Mouse (Mus musculus) embryo, embryonic 11.5 days (tissue): ENCODE measurements around the gene Tspan8.
"Not testable (repeated sequence)": the region's sequence is repeated elsewhere in the genome, so short reads cannot be mapped to it uniquely, and the experiment has no call there.

Source experiments
- DNase-seq: peaks from one replicate; pipeline ENCODE4 v3.0.0-alpha.2; 2012; ENCODE audit warnings: low read depth, low spot score

Gene Tspan8

DNA sequence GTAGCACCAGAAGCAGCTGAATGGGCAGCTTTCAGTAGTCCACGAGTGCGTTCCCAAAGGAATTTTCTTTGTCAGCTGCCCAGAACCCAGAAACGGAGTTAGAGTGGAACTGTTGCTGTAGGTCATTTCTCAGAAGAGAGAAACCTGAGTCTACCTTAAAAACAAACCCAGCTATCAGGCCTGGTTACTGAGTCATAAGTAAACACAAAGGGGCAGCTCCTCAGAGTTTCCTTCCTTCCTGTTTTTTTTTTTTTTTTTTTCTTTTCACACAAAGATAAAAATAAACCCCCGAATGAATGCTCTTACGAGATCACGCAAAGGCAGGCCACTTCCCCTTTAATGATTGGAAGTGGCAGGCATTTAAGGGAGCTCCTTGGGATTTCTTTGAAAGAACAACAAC, at the start of gene Tspan8:
Gene Tspan8 (plus strand): TSS at position 322 of the 400 bp plus-strand sequence.
- no peak for DNase-seq

DNA sequence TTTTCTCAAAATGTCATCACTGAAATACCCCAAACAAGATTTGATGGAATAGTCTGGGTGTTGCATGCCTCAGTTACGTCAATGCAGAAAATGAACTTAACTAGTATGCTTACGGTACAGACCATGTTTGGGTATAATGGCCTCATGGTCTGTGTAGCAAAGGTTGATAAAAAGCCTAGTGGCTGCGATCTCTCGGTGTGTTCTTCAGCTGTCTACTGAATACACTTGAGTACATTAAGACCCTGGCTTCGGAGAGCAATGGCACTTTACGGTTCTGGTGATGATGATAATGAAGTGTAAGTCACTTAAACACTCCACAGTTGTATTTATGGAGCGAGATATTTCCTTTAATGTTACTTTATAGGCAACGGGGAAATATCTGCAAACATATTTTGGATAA, 46.6 kb upstream of the Tspan8 start:
- no peak for DNase-seq

DNA sequence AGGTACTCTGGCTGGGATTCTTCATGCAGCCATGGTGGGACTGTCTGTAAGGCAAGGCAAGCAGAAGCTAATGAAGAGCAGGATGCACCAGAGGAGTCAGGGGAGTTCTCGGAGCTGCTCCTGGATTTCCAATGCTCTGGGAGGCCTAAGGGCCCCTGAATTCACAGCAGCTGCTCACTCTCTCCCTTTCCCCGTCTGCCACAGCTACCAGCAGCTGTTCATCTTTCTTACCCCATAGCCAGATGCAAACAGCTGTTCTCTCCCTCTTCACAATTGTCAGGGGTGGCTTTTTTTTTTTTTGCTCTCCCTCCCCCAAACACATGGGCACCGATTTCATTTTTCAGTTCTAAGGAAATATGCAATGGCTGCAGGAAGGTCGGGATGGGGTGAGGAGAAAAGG, 42.2 kb upstream of the Tspan8 start:
- DNase-seq: no peak

DNA sequence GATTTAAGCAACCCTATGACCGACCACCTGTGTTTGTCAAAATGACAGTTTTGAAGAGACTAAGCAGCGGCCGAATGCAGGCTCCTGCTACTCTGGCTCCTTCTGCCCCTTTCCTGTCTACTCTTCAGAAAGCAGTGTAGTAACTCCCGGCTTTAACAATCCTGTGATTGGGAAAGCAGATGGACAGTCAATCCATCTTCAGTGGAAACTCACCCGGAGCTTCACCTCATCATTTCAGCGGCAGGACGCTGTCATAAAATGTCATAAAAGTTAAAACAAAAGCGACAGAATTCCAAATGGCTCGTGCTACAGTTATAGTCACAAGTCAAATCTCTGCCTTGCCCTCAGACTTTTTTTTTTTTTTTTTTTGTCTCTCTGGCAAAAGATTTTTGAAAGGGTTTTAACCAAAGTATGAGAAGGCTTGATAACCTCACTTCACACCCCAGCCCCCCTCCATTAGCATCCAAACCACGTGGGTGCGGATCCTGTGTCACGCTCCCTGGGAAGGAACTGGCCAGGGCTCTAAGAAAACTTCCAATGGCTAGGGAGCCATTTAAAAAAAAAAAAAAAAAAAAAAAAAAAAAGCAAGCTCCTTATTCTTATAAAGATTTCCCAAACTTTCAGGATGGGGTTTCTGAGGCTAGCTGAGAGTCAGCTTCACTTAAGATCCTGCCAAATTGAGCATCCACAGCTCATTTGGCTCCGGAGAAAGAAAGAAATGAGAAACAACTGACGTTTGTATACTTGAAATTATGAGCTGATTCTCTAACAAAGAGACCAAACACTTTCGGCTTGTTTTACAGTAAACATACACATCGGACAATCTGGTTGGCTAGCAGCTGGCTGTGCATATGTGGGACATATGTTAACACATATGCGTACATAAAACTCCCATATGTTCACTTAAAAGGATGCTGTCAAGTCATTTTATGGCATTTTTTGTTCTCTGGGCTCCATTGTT, 40.4 kb upstream of the Tspan8 start:
- DNase-seq: no peak

DNA sequence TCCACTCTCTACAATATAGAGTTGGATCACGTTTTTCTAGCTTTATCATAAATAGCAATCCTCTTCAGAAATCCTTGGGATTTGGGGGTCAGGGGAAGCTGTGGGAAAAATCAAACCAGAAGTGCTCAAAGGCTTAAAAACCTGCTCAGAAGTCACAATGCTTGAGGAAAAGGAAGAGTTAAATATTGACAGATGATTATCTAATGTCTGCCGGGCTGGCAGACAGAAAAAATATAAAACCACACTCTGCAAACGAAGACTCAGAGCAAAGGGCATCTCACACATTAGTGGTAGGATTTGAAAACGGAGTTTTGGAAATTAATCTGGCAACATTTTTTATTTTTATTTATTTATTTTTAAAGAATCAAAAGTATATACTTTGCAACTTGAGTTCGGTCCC, 39.3 kb upstream of the Tspan8 start:
- no peak for DNase-seq

DNA sequence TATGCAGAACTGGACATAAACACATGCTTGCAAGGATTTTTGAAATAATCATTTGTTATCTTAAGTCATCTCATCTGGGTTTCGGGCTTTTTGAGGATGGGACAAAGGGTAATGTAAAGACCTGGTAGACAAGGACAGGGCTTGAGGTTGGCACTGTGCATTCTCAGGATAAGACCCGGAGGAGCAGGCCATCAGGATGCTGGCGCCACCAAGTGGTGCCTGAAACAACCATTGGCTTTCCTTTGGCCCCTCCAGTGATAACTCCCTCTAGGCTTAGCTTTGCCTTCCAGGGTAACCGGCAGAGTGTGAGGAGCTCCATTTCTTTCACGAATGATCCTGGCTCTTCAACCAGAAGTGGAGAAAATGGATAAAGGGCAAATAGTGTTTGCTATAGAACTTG, 38.0 kb upstream of the Tspan8 start:
- DNase-seq: no peak

DNA sequence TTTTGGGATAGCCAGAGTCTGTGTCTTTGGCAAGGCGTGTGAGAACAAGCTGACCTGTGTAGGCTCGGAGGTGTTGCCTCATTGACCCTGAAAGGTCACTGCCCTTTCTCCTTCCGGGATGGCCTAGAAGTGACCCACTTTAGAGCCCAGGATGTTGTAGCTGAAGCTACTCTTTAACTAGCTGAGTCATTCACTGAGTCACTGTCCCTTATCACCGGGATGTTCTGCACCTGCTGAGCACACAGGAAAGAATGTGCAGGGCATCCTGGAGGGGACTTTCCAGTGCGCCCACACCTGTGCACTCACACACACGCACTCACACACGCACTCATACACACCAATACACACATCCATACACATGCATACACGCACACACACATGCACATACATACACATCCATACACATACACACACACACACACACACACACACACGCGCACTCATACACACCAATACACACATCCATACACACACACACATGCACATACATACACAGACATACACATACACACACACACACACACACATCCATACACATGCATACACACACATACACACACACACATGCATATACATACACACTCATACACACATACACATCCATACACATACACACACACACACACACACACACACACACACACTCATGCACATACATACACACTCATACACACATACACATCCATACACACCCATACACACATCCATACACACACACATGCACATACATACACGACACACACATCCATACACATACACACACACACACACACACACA, 36.2 kb upstream of the Tspan8 start:
- no peak for DNase-seq

DNA sequence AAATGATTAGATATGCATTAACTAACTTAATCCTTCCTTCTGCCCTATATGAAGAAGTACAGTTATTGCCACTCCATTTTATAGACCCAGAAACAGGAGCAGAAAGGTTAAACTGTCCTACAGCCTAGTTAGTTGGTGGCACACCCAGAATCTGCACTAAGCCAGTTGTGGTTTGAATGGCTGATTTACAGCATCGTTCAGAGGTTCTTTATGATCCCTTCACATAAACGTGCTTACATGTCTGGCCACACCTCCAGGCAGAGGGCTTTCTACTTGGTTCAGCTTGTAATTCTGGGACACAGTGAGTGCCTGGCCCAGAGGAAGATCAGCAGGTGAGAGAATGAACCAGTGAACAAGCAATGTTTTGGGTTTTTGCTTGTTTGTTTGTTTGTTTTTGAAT, 33.4 kb upstream of the Tspan8 start:
- no peak for DNase-seq

DNA sequence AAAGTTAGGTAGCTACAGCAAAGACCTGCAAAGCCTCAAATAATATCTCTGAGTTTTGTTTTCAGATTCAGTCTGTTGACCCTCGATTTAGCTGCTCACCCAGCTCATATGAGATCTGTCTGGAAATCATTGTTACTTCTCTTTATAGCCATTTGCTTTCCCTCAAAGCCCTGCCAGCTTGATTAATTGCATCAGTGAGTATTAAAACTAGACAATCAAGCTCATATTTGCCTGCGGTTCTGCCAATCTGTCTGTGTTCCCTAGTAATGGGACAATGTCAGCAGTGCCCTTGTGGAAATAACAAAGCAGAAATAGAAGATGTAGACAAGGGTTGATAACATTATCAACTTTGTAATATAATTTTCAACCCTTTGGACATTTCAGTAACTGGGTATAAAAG, 25.8 kb upstream of the Tspan8 start:
- DNase-seq: no peak

DNA sequence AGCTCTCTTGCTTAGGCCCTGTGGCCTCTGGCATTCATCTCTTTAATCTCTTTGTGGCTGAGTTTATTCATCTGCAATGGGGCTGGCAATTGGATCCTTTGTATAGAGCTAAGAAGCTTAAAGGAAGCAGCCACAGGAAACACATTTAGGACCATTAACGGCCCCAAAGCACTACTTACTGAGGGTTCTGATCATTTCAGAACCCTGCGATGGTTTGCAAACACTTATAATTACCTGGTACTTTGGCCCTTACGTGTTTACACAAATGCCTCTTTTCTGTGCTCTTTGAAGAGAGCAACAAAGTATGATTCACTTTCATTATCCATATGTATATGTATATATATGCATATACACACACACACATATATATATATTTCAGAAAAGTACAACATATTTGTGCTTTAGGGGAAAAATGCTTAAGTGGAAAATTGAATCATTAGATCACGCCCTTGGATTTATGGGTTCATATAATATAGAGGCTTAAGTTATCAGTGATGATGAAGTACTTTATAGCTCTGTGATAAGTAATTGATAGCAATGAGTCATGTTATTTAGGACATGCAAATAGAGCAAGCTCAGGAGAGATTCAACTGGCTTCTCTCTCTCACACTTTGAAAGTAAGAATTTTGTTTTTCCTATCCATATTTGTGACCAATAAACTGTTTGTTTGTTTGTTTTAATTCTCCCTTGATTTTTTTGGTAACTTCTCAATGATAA, 20.4 kb upstream of the Tspan8 start:
- no peak for DNase-seq

DNA sequence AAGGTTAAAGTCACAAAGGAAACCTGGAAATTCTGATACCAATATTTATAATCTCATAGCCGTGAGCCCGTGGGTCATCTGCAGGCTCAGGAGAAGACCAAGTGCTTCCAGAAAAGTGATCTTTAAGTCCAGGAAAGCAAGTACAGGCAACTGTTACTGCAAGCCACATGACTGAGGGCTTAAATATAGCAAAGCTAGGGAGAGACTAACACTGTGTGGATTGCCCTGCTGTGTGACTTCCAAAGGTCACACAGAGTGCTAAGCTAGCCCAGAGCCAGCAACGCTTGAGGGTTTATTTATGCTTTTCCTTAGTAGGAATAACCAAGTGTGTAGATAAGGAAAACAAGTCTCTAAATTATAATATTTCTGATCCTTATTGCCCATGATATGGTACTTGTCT, 15.2 kb upstream of the Tspan8 start:
- DNase-seq: no peak

DNA sequence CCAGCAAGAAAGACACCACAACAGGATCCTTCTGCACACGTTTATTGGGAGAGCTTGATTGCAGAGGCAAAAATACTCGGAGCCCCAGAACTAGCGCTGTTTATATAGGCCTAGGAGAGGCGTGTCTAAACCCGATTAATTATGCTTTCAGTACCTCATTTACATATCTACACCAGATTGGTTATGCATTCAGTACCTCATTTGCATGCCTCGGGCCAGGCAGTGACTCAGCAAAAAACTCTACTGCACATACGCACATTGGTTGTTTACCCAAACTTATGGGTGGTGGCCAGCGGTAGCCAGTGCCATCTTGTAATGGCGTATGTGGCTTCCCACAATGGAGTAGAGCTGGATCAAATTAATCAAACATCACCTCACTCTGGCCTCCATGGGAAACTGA, 13.6 kb upstream of the Tspan8 start:
- DNase-seq: not testable (repeated sequence)

DNA sequence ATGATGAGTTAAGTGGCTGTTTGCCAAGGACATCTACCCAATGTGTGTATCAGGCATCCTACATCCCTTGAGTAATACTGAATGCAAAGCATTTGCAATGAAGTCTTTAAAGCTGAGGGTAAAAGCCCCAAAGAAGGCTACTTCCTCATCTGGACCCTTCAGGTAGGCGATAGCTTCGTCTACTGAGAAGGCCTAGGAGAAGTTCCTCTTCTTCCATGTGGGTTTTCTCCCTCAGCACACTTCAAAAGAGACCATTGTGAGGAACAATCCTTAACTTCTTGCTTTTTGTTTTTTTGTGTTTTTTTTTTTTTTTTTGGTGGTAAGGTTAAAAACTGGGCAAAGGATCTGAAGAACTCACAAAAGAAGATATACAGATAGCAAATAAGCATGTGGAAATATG, 12.9 kb upstream of the Tspan8 start:
- no peak for DNase-seq

DNA sequence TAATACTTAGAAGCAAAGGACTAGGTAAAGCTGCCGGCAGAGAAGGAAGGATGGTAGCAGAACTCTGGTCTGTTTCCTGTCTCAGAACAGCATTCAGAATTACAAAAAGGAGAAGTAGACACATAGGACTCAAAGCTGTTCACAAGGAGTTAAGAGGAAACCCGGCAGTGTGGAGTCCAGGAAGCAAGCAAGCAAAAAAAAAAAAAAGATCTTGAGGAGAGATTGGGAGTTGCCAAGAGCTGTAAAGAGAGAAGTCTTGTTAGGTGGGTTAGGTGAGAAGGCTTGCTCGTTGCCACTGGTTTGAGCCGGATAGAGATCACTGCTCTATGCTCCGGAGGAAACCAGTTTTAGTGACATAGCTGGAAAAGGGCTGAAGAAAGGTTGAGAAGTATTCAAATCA, 10.6 kb upstream of the Tspan8 start:
- DNase-seq: no peak

DNA sequence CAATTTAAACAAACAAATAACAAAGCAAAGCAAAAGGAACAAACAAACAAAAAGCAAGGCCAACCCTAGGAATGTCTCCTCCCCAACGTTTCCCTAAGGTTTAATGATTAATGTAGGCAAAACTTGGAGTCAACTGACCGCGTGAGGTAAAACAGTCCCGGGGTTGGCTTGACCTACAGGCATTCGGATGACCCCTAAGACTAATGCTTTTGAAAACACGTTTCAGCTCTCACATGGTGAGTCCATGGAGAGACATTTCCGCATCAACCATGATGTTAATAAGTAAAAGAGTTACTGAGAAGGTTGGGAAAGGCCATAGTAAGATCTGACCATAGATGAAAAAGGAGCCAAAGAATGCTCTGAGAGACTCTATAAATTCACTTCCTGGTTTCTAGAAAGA, 7.5 kb upstream of the Tspan8 start:
- DNase-seq: no peak

DNA sequence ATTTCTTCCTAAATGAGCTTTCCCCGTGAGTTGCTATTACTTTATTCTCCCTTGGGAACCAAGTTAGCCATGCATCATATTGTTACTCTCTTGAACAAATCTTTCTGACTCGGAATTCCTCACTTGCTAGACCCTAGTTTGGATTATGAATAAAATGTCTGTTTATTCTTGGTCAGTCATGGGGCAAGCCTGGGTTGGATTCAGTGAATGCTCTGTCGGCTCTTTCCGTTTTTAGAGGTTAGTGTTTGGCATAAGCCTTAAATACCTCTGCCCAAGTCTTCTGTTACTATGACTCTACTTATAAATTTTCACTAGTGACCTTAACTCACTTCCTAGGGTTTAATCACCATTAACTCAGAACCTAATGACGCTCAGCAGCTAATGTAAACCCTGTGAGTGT, 5.1 kb upstream of the Tspan8 start:
- DNase-seq: no peak

DNA sequence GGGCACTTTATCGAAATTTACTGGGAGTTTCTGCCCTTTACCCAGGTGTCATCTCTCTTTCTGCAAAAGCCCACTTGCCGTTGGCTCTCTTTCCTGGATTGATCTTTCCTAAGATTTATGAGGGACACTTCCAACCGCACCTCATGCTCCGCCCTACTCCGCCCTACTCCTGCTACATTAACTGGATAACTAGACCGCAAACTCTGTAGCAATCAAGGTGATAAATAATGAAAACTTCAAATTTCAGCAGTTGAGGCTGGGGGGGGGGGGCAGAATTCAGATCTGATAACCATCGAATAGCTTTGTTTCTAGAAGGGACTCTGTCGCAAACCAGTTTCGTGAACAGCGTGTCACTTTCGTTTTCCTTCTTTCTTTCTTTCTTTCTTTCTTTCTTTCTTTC, 1.8 kb upstream of the Tspan8 start:
- no peak for DNase-seq

DNA sequence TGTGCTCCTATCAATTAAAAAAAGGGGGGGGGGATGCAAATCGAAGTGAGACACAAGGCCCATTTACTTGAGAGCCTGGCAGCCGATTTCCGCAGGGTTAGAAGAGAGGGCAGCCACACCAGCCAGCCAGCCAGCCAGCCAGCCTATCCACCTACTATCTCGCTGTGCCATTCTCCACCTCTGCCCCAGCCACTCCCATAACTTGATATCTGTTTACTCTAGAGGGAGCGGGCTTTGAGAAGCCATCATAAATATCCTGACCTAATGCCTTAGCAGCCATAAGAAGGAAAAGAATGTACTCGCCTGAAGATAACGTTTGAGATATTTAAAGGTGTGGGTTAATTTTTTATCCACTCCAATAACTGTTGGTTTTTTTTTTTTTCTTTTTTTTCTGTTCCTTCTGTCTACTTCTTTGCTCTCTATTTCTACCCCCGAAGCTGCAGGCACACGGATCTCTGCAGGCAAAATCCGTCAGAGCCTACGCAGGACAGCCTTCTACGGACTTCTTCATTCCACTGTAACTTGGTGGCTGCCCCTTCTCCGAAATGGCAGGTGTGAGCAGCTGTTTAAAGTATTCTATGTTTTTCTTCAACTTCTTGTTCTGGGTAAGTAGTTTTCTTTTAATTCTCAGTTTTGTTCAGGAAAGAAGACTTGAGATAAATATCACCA, 558 bp downstream of the Tspan8 start:
- no peak for DNase-seq

DNA sequence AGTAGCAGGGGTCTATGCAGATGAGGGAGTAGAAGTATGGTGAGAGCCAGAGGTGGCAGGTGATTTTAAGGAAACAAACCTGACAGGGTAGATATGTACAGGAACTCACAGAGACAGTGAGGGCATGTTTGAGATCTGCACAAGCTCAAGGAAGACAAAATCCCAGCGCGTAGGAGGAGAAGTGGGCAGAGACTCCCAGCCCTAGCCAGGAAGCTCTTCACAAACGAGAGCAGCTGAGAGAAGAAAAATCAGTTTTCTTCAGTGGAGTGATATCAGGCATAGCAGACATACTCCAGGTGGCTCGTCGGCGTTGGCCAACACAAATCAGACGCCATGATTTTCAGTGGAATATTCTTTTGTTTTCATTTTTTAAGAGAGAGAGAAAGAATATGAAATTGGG, 8.7 kb downstream of the Tspan8 start:
- no peak for DNase-seq

DNA sequence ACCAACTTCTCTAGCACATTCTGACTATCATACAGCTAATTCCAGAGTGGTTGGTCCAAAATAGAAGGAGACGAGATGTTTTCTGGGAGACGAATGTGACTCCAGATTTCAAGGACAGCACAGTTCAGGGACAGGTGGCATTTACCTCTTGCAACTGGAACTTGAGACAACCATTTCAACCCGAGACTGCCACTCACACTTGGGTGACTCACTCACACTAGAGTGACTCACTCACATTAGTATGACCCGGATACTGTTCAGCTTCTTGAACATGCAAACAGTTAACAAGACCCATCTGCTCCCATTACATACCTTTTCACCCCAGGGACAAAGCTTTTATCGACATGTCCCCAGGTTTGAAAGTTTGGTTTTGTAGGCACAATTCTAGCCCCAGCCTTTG, 12.2 kb downstream of the Tspan8 start:
- no peak for DNase-seq

DNA sequence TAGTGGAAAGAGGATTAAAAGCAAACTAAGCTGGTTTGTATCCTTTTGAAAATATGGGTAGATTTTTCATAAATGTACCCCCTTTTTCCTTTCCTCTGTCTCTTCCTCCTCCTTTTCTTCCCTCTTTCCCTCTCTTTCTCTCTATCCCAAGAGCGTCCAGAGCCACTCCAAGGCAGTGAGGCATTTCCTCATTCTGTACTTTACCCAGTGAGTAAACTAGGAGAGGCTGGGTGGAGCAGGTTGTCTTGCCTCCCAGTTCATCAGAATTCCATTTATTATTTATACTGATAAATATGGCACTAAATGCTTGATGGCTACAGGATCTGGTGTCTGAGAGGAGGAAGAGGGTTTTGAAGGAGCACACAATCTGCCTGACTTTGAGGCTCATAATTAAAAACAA, 13.1 kb downstream of the Tspan8 start:
- DNase-seq: no peak

DNA sequence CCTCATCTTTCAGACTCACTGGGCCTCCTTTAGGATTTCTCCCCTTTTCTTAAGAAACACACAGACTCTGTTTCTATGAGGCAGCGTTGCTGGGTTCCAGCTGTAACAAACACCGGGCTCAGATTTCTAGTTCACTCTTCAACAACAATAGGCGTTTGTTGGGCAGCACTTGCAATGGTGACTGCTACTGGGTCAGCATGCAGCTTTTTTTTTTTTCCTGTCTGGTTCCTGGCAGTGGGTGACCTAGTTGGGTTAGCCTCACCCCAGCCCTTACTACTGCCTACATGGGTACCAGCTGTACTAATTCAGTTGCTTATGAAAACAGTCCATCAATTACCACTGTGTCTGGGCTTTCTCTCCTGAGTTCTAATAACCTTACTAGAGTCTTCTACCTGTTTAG, 14.1 kb downstream of the Tspan8 start:
- DNase-seq: no peak
